Mouse (Mus musculus) myocyte (in vitro differentiated cells): Measurements from ENCODE around the gene Avpr1b. TPM values are rescaled to one million over a fixed set of nuclear protein-coding genes. Genes with fewer than 3 reads are reported as not detected.

Source experiments
- H3K27me3 ChIP-seq: one replicate; pipeline ENCODE4 v1.6.1; 2011; ENCODE audit not compliant: control insufficient read depth, insufficient read depth, insufficient read length
- H3K36me3 ChIP-seq: one replicate; pipeline ENCODE4 v1.6.1; 2011; ENCODE audit not compliant: control insufficient read depth, insufficient read depth
- H3K4me2 ChIP-seq: one replicate; pipeline ENCODE4 v1.6.1; 2011; ENCODE audit warnings: low read depth, control low read depth
- H3K4me3 ChIP-seq: one replicate; pipeline ENCODE4 v1.5.1; 2011; ENCODE audit warnings: mild to moderate bottlenecking, control low read depth, moderate library complexity
- H3K79me2 ChIP-seq: one replicate; pipeline ENCODE4 v1.6.1; 2011; ENCODE audit not compliant: control insufficient read depth, insufficient read depth
- H3ac ChIP-seq: one replicate; pipeline ENCODE4 v1.6.1; 2011; ENCODE audit not compliant: control insufficient read depth, insufficient read length
- CEBPB ChIP-seq: IDR thresholded peaks from 2 replicates; pipeline ENCODE4 v1.6.1; 2011; ENCODE audit warnings: mild to moderate bottlenecking, moderate library complexity; ENCODE audit not compliant: poor library complexity, insufficient read depth, severe bottlenecking
- E2F4 ChIP-seq: IDR thresholded peaks from one replicate; pipeline ENCODE4 v1.6.1; 2011; ENCODE audit warnings: mild to moderate bottlenecking, control low read depth, moderate library complexity; ENCODE audit not compliant: insufficient read depth
- MAX ChIP-seq: IDR thresholded peaks from one replicate; pipeline ENCODE4 v1.6.1; 2011; ENCODE audit warnings: low read depth, mild to moderate bottlenecking, control low read depth
- MYOD1 ChIP-seq, 3 experiments: IDR thresholded peaks; one replicate each; pipeline ENCODE4 v1.6.1; 2011; ENCODE audit warnings: control low read depth in 2 of 3, low read depth in 2 of 3, mild to moderate bottlenecking in 2 of 3, moderate library complexity in 1 of 3; ENCODE audit not compliant: insufficient read length in 2 of 3, control insufficient read depth in 1 of 3
- MYOG ChIP-seq, 3 experiments: IDR thresholded peaks; one replicate each; pipeline ENCODE4 v1.6.1; 2011; ENCODE audit warnings: control low read depth in 2 of 3, low read depth in 2 of 3, mild to moderate bottlenecking in 2 of 3; ENCODE audit not compliant: insufficient read length in 2 of 3, control insufficient read depth in 1 of 3, insufficient read depth in 1 of 3
- POLR2A ChIP-seq: IDR thresholded peaks from one replicate; pipeline ENCODE4 v1.6.1; 2011; ENCODE audit warnings: low read depth, mild to moderate bottlenecking, control low read depth, moderate library complexity; ENCODE audit not compliant: insufficient read length
- POLR2AphosphoS2 ChIP-seq: IDR thresholded peaks from one replicate; pipeline ENCODE4 v1.6.1; 2011; ENCODE audit warnings: low read depth, control low read depth; ENCODE audit not compliant: insufficient read length
- REST ChIP-seq: IDR thresholded peaks from one replicate; pipeline ENCODE4 v1.6.1; 2011; ENCODE audit warnings: mild to moderate bottlenecking, control low read depth, moderate library complexity; ENCODE audit not compliant: insufficient read depth, insufficient read length
- SRF ChIP-seq: IDR thresholded peaks from one replicate; pipeline ENCODE4 v1.6.1; 2011; ENCODE audit warnings: low read depth; ENCODE audit not compliant: control insufficient read depth, insufficient read length
- TCF12 ChIP-seq: IDR thresholded peaks from one replicate; pipeline ENCODE4 v1.6.1; 2011; ENCODE audit warnings: mild to moderate bottlenecking, control low read depth; ENCODE audit not compliant: poor library complexity, insufficient read depth, severe bottlenecking
- TCF3 ChIP-seq: IDR thresholded peaks from one replicate; pipeline ENCODE4 v1.6.1; 2011; ENCODE audit warnings: low read depth, control low read depth; ENCODE audit not compliant: insufficient read length
- USF1 ChIP-seq: IDR thresholded peaks from one replicate; pipeline ENCODE4 v1.6.1; 2011; ENCODE audit warnings: low read depth, mild to moderate bottlenecking, control low read depth, moderate library complexity
- polyA plus RNA-seq: library from polyadenylated mRNA; unstranded; fragments of >200 nt; fragmentation: generic; extraction: Trizol; gene quantifications from one replicate; pipeline ENCODE4 v1.2.1, GENCODE M21; 2012; ENCODE audit warnings: missing spikeins

Gene Avpr1b
- polyA plus RNA-seq, 1 experiment = not detected

GRCm38 (mm10) chr1:131616546-131617220 lies 17.6 kb downstream of the Avpr1b start:
- H3K79me2 ChIP-seq = no peaks in the 10 kb centered on the region
- no peak for TF ChIP-seq TCF12
- TF ChIP-seq CEBPB = no peak
- TF ChIP-seq MYOG (IDR thresholded peaks at IDR 0.05; ENCODE audit: control insufficient read depth in 1 of 3, insufficient read depth in 1 of 3, insufficient read length in 2 of 3, low read depth in 2 of 3) = no peak
- TF ChIP-seq MAX = no peak
- TF ChIP-seq E2F4 = no peak
- no peak for TF ChIP-seq USF1
- TF ChIP-seq MYOD1 (IDR thresholded peaks at IDR 0.05; ENCODE audit: control insufficient read depth in 1 of 3, insufficient read length in 2 of 3, low read depth in 2 of 3) = no peak
- TF ChIP-seq REST = no peak
- TF ChIP-seq TCF3 = no peak
- TF ChIP-seq POLR2AphosphoS2 = no peak
- no peak for TF ChIP-seq POLR2A
- TF ChIP-seq SRF = no peak
- no peak overlapping the region for H3K4me2 ChIP-seq
- H3ac ChIP-seq = no peak overlapping the region
- peaks cover 28% of the 10 kb centered on the region for H3K27me3 ChIP-seq
- H3K36me3 ChIP-seq = no peaks in the 10 kb centered on the region
- H3K4me3 ChIP-seq = no peak overlapping the region

GRCm38 (mm10) chr1:131618576-131618975 lies 19.5 kb downstream of the Avpr1b start:
- no peaks in the 10 kb centered on the region for H3K79me2 ChIP-seq
- TF ChIP-seq REST (no peak), POLR2AphosphoS2 (no peak), E2F4 (no peak), CEBPB (no peak), USF1 (no peak), SRF (no peak), MYOG (IDR thresholded peaks at IDR 0.05; ENCODE audit: control insufficient read depth in 1 of 3, insufficient read depth in 1 of 3, insufficient read length in 2 of 3, low read depth in 2 of 3) (no peak), MYOD1 (IDR thresholded peaks at IDR 0.05; ENCODE audit: control insufficient read depth in 1 of 3, insufficient read length in 2 of 3, low read depth in 2 of 3) (no peak), MAX (no peak), POLR2A (no peak), TCF3 (no peak), TCF12 (no peak)
- H3ac ChIP-seq = no peak overlapping the region
- peaks cover 22% of the 10 kb centered on the region for H3K27me3 ChIP-seq
- H3K4me2 ChIP-seq = no peak overlapping the region
- no peak overlapping the region for H3K4me3 ChIP-seq
- H3K36me3 ChIP-seq = no peaks in the 10 kb centered on the region

- H3K36me3 ChIP-seq = no peaks in the 10 kb centered on the region
- no peak overlapping the region for H3K4me3 ChIP-seq
- H3ac ChIP-seq = no peak overlapping the region
- H3K79me2 ChIP-seq = no peaks in the 10 kb centered on the region
- H3K4me2 ChIP-seq = no peak overlapping the region
- TF ChIP-seq MAX = no peak
- no peak for TF ChIP-seq SRF
- TF ChIP-seq TCF3 = no peak
- peaks cover 26% of the 10 kb centered on the region for H3K27me3 ChIP-seq
Observed at GRCm38 (mm10) chr1:131619348-131619747, 20.3 kb downstream of the Avpr1b start.

GRCm38 (mm10) chr1:131623644-131624043 lies 24.6 kb downstream of the Avpr1b start:
- TF ChIP-seq SRF (no peak), MYOG (IDR thresholded peaks at IDR 0.05; ENCODE audit: control insufficient read depth in 1 of 3, insufficient read depth in 1 of 3, insufficient read length in 2 of 3, low read depth in 2 of 3) (no peak), POLR2A (no peak), E2F4 (no peak), REST (no peak), MYOD1 (IDR thresholded peaks at IDR 0.05; ENCODE audit: control insufficient read depth in 1 of 3, insufficient read length in 2 of 3, low read depth in 2 of 3) (no peak), POLR2AphosphoS2 (no peak), CEBPB (no peak), TCF12 (no peak), MAX (no peak), USF1 (no peak), TCF3 (no peak)
- Histone ChIP-seq H3ac (no peak overlapping the region), H3K79me2 (no peaks in the 10 kb centered on the region), H3K27me3 (peaks cover 37% of the 10 kb centered on the region), H3K36me3 (no peaks in the 10 kb centered on the region), H3K4me2 (no peak overlapping the region), H3K4me3 (no peak overlapping the region)
